Mouse (Mus musculus): ENCODE results near the gene Uqcrh.

DNA sequence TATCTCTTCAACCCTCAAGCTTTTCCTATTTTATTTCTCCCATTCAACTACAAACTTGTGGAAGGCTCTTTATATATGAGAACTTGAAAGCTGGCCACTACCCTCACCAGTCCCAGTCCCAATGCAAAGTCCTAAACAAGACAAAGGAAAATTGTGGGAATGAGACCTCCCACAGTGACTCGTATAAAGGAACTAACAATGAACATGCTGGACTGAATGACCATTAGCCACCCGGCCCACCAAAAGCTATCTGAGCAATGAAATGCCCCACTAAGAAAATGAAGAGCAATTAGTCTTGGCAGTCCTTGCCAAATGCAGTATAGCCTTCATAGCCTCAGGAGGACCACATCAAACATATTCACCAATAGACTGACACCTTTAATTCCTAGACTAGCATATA is 36.6 kb upstream of the Uqcrh start:
- TF ChIP-seq POLR2A (IDR thresholded peaks at IDR 0.05; ENCODE audit: borderline replicate concordance, extremely low read depth, insufficient read depth, insufficient read length, poor library complexity, severe bottlenecking), result no peak
- no peak for TF ChIP-seq CTCF (IDR thresholded peaks at IDR 0.05; ENCODE audit: borderline replicate concordance, extremely low read depth, insufficient read depth, insufficient read length)
